Mouse (Mus musculus) stomach, embryonic 15.5 days (tissue): Measurements from ENCODE around the gene Farsa. TPM values are rescaled to one million over a fixed set of nuclear protein-coding genes. Genes with fewer than 3 reads are reported as not detected.
A peak's percentile ranks its signal among the peaks of the same experiment; 100 is the strongest.

ENCODE experiments used
- ATAC-seq: fragments of 200-750 bp; cut with Nextera tagmentation; 2 replicates; pipeline ENCODE4 v1.8.0; 2017; ENCODE audit warnings: low read depth, moderate number of reproducible peaks, moderate TSS enrichment; ENCODE audit not compliant: insufficient read depth, low FRiP score
- H3K27ac ChIP-seq: fragments of 300-500 bp; sonication (generic); 2 replicates; pipeline ENCODE4 v1.5.1; 2015; ENCODE audit warnings: mild to moderate bottlenecking, inconsistent platforms
- H3K27me3 ChIP-seq: fragments of 300-500 bp; sonication (generic); replicated peaks from 2 replicates; pipeline ENCODE4 v1.6.1; 2015; ENCODE audit warnings: inconsistent platforms
- H3K36me3 ChIP-seq: fragments of 300-500 bp; sonication (generic); 2 replicates; pipeline ENCODE4 v1.6.1; 2015; ENCODE audit warnings: inconsistent platforms
- H3K4me1 ChIP-seq: fragments of 300-500 bp; sonication (generic); 2 replicates; pipeline ENCODE4 v1.6.1; 2015; ENCODE audit warnings: inconsistent platforms
- H3K4me2 ChIP-seq: fragments of 300-500 bp; sonication (generic); 2 replicates; pipeline ENCODE4 v1.6.1; 2015; ENCODE audit warnings: mild to moderate bottlenecking, inconsistent platforms
- H3K4me3 ChIP-seq: fragments of 300-500 bp; sonication (generic); replicated peaks from 2 replicates; pipeline ENCODE4 v1.5.1; 2015; ENCODE audit warnings: inconsistent platforms
- H3K9ac ChIP-seq: fragments of 300-500 bp; sonication (generic); 2 replicates; pipeline ENCODE4 v1.6.1; 2015; ENCODE audit warnings: inconsistent platforms
- H3K9me3 ChIP-seq: fragments of 300-500 bp; sonication (generic); 2 replicates; pipeline ENCODE4 v1.6.1; 2016; ENCODE audit warnings: inconsistent platforms
- WGBS: fragments of 180-500 bp; shearing (Covaris S2); methylation state at CpG from one replicate; pipeline ENCODE4 v1.1.7; 2015; 5-methylcytosine and 5-hydroxymethylcytosine counted together
- microRNA-seq: library from miRNA; unstranded; fragments of <30 nt; microRNA quantifications from one replicate; pipeline ENCODE4, GENCODE M21; 2016
- polyA plus RNA-seq: library from polyadenylated mRNA; unstranded; fragments of >200 nt; fragmentation: Nextera tagmentation; extraction: Ambion mirVana; gene quantifications from 2 replicates; pipeline ENCODE4 v1.2.1, GENCODE M21; 2015

The Farsa gene
- polyA plus RNA-seq, 1 experiment from 2014 or later, result 90.1 TPM

GRCm38 (mm10) chr8:84918646-84919045 is 61.9 kb downstream of the Farsa start:
- Histone ChIP-seq H3K9me3 (peaks cover 3% of the 10 kb centered on the region; the same call in 1 of the 2 replicates), H3K27ac (no peak overlapping the region), H3K9ac (no peak overlapping the region), H3K4me3 (no peak overlapping the region), H3K4me2 (no peak overlapping the region), H3K27me3 (no peaks in the 10 kb centered on the region; the same call in 1 of the 2 replicates), H3K36me3 (no peaks in the 10 kb centered on the region), H3K4me1 (no peaks in the 10 kb centered on the region)
- ATAC-seq, result no peak
- 87% methylated on average over 15 of the region's 15 CpGs for WGBS

Small RNA genes within 50 kb of the gene (microRNA-seq; reads per million reads assigned to microRNA genes)
- gene Mir7069, result 2.1 reads per million, percentile 4 among the genes with 10 or more reads in this experiment

Other genes starting within 250 kb of the Farsa start
- gene Ier2, start 194.1 kb upstream of the Farsa start, polyA plus RNA-seq, result 86.4 and 90.3 TPM in 2 replicates
- 56.2 and 63.9 TPM in 2 replicates for gene Trmt1, start 170.7 kb upstream of the Farsa start, polyA plus RNA-seq
- 15.8 and 17.4 TPM in 2 replicates for gene Nacc1, start 169.1 kb upstream of the Farsa start, polyA plus RNA-seq
- gene Lyl1, start 155.5 kb upstream of the Farsa start, polyA plus RNA-seq, result 7.1 and 9.7 TPM in 2 replicates
- gene G430095P16Rik, start 134.0 kb upstream of the Farsa start, polyA plus RNA-seq, result 3.5 and 4.1 TPM in 2 replicates
- gene Nfix, start 56.6 kb upstream of the Farsa start, polyA plus RNA-seq, result 28.7 and 29.3 TPM in 2 replicates
- 6.3 and 6.9 TPM in 2 replicates for gene Dand5, start 34.2 kb upstream of the Farsa start, polyA plus RNA-seq
- gene Gadd45gip1, start 25.5 kb upstream of the Farsa start, polyA plus RNA-seq, result 52.7 and 54.5 TPM in 2 replicates
- 115 and 130 TPM in 2 replicates for gene Rad23a, start 16.3 kb upstream of the Farsa start, polyA plus RNA-seq
- 938 and 1,051 TPM in 2 replicates for gene Calr, start 10.1 kb upstream of the Farsa start, polyA plus RNA-seq
- 56.1 and 63.7 TPM in 2 replicates for gene Syce2, start 15.1 kb downstream of the Farsa start, polyA plus RNA-seq
- 42.6 and 45.9 TPM in 2 replicates for gene Gcdh, start 36.9 kb downstream of the Farsa start, polyA plus RNA-seq
- 14.8 and 39.3 TPM in 2 replicates for gene Klf1, start 44.9 kb downstream of the Farsa start, polyA plus RNA-seq
- gene Dnase2a, start 51.6 kb downstream of the Farsa start, polyA plus RNA-seq, result 12.3 and 14.2 TPM in 2 replicates
- gene Mast1, start 80.4 kb downstream of the Farsa start, polyA plus RNA-seq, result 1.9 and 2.2 TPM in 2 replicates
- gene Rtbdn, start 90.0 kb downstream of the Farsa start, polyA plus RNA-seq, result 0.28 and 0.64 TPM in 2 replicates
- gene Gm49661, start 112.4 kb downstream of the Farsa start, polyA plus RNA-seq, result not detected in 2 replicates
- 637 and 677 TPM in 2 replicates for gene Prdx2, start 112.6 kb downstream of the Farsa start, polyA plus RNA-seq
- gene Rnaseh2a, start 112.8 kb downstream of the Farsa start, polyA plus RNA-seq, result 112 and 113 TPM in 2 replicates
- gene Junb, start 121.7 kb downstream of the Farsa start, polyA plus RNA-seq, result 33.4 and 49.6 TPM in 2 replicates
- gene Hook2, start 133.6 kb downstream of the Farsa start, polyA plus RNA-seq, result 46.3 and 51.1 TPM in 2 replicates
- 0.23 and 0.49 TPM in 2 replicates for gene Best2, start 157.5 kb downstream of the Farsa start, polyA plus RNA-seq
- gene Asna1, start 168.3 kb downstream of the Farsa start, polyA plus RNA-seq, result 108 and 115 TPM in 2 replicates
- gene Trir, start 169.8 kb downstream of the Farsa start, polyA plus RNA-seq, result 104 and 132 TPM in 2 replicates
- 26.9 and 31.9 TPM in 2 replicates for gene Tnpo2, start 179.9 kb downstream of the Farsa start, polyA plus RNA-seq
- gene Fbxw9, start 203.1 kb downstream of the Farsa start, polyA plus RNA-seq, result 29.0 and 29.4 TPM in 2 replicates
- gene Gm5741, start 211.0 kb downstream of the Farsa start, polyA plus RNA-seq, result 0.70 and 0.86 TPM in 2 replicates
- gene Dhps, start 214.8 kb downstream of the Farsa start, polyA plus RNA-seq, result 50.6 and 60.0 TPM in 2 replicates
- gene Wdr83os, start 223.8 kb downstream of the Farsa start, polyA plus RNA-seq, result 131 and 142 TPM in 2 replicates
- gene Wdr83, start 224.3 kb downstream of the Farsa start, polyA plus RNA-seq, result 40.6 and 41.1 TPM in 2 replicates
- 45.1 and 55.7 TPM in 2 replicates for gene Man2b1, start 226.3 kb downstream of the Farsa start, polyA plus RNA-seq